Mouse (Mus musculus): ENCODE results near the gene Evx2. TPM values are rescaled to one million over a fixed set of nuclear protein-coding genes. Genes with fewer than 3 reads are reported as not detected.

Evx2 gene
- total and polyA plus RNA-seq, 2 experiments from 2014 or later: not detected

DNA sequence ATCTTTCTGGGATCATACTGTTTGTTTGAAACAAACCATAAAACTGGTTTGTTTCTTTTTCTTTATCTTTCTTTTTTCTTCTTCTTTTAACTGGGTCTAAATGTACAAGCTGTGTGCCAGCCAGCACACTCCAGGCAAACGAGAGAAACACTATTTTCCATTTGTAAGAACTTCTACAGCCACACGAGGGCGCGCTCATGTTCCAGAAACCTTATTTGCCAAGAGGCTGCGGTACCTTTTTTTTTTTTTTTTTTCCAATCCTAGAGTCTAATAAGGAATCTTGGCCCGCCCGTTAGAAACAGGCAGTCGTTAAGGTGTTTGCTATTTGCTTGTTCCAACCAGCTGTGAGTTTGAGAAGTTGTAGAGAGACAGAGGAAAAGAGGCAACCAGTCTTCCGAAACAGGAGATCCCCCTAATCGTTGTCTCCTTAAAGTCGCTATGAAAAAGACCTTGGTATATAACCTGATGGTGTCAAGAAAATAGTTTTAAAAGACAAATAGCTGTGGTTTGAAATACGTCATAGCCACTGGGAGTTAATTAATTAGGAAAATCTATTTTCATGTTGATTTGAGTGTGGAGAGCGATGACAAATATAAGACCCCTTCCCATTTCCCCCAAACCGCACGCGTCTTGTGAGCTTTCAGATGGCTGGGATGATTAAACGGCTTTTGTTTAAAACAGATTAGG lies 27.1 kb upstream of the Evx2 start:
- DNase-seq (ENCODE audit: low spot score) (peak; percentile 69), ATAC-seq (ENCODE audit: insufficient read depth, low read depth) (no peak)
- Histone ChIP-seq H3K4me3 (ENCODE audit: low read depth, low read length) (no peak overlapping the region), H3K9me3 (replicated peaks; ENCODE audit: control insufficient read depth, low read length) (no peaks in the 10 kb centered on the region), H3K27me3 (ENCODE audit: control insufficient read depth, insufficient read depth, low read length) (peaks cover 99% of the 10 kb centered on the region), H3K4me1 (ENCODE audit: control insufficient read depth, insufficient read depth) (peaks cover 9% of the 10 kb centered on the region; the same call in 1 of the 2 replicates), H3K36me3 (replicated peaks; ENCODE audit: control insufficient read depth, insufficient read depth, low read length) (no peaks in the 10 kb centered on the region), H3K9ac (replicated peaks; ENCODE audit: low read depth, low read length) (no peak overlapping the region), H3K27ac (ENCODE audit: low read depth) (no peak overlapping the region), H3K4me2 (ENCODE audit: low read depth, low read length) (no peak overlapping the region)
- WGBS: 7% methylated on average over 17 of the region's 17 CpGs
- peak; percentile 56 for TF ChIP-seq CTCF (IDR thresholded peaks at IDR 0.05; ENCODE audit: low read depth)
- no peak for TF ChIP-seq EP300 (IDR thresholded peaks at IDR 0.05; ENCODE audit: low read depth)

DNA sequence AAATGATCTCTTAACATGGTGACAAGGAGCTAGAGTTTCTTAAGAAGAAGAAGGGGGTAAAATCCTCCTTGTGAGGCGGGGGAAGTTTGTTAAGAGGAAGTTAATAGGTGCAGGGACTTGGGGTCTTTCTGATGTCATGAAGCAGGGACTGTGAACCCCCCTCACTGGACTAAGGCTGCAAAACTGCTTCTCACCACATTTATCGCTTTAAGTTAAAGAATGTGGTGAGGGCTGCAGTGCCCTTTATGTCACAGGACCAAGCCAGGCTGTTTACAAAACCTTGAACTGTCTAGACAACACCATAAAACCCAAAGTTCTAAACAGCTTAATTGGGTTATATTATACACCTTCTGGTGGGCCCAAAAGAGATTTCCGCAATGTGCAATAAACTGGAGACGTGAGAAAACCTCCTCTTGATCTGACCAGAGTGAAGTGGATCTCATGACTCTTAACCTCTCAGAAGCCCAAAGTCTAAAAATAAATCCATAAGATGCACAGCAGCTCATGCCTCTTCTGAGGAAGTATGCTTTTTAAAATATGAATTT lies 25.8 kb upstream of the Evx2 start:
- H3K36me3 ChIP-seq (replicated peaks; ENCODE audit: control insufficient read depth, insufficient read depth, low read length): no peaks in the 10 kb centered on the region
- no peak overlapping the region for H3K9ac ChIP-seq (replicated peaks; ENCODE audit: low read depth, low read length)
- no peak for TF ChIP-seq CTCF (IDR thresholded peaks at IDR 0.05; ENCODE audit: low read depth)
- TF ChIP-seq EP300 (IDR thresholded peaks at IDR 0.05; ENCODE audit: low read depth): no peak
- no peaks in the 10 kb centered on the region for H3K9me3 ChIP-seq (replicated peaks; ENCODE audit: control insufficient read depth, low read length)
- H3K4me1 ChIP-seq (ENCODE audit: control insufficient read depth, insufficient read depth): peaks cover 9% of the 10 kb centered on the region; the same call in 1 of the 2 replicates
- 15% methylated on average over 4 of the region's 4 CpGs for WGBS
- peaks cover 99% of the 10 kb centered on the region for H3K27me3 ChIP-seq (ENCODE audit: control insufficient read depth, insufficient read depth, low read length)
- DNase-seq (ENCODE audit: low spot score) (no peak), ATAC-seq (ENCODE audit: insufficient read depth, low read depth) (no peak)
- no peak overlapping the region for H3K4me2 ChIP-seq (ENCODE audit: low read depth, low read length)
- no peak overlapping the region for H3K27ac ChIP-seq (ENCODE audit: low read depth)
- no peak overlapping the region for H3K4me3 ChIP-seq (ENCODE audit: low read depth, low read length)

DNA sequence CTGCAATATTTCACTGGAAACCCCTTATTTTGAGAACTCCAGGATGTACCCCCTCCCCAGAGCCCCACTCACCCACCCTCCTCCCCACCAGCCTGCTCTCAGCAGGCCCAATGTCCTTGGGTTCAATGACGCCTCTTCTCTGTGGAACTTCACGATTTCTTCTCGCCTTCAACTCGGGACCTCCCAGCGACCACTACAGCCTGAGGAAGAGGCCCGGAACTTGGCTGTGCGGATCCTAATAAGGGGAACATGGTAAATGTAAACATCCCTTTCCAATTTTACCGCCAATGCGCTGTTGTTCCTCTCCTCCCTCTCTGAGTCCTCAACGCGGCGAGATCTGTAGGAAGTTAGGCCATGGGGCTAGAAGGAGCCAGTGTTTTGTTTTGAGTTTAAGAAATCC lies 24.7 kb upstream of the Evx2 start:
- H3K9me3 ChIP-seq (replicated peaks; ENCODE audit: control insufficient read depth, low read length): no peaks in the 10 kb centered on the region
- DNase-seq (ENCODE audit: low spot score) (no peak), ATAC-seq (ENCODE audit: insufficient read depth, low read depth) (no peak)
- no peaks in the 10 kb centered on the region for H3K36me3 ChIP-seq (replicated peaks; ENCODE audit: control insufficient read depth, insufficient read depth, low read length)
- H3K4me2 ChIP-seq (ENCODE audit: low read depth, low read length): no peak overlapping the region
- H3K4me1 ChIP-seq (ENCODE audit: control insufficient read depth, insufficient read depth): peaks cover 9% of the 10 kb centered on the region; the same call in 1 of the 2 replicates
- TF ChIP-seq EP300 (IDR thresholded peaks at IDR 0.05; ENCODE audit: low read depth) (no peak), CTCF (IDR thresholded peaks at IDR 0.05; ENCODE audit: low read depth) (no peak)
- 7% methylated on average over 12 of the region's 12 CpGs for WGBS
- no peak overlapping the region for H3K4me3 ChIP-seq (ENCODE audit: low read depth, low read length)
- H3K27ac ChIP-seq (ENCODE audit: low read depth): no peak overlapping the region
- H3K9ac ChIP-seq (replicated peaks; ENCODE audit: low read depth, low read length): no peak overlapping the region
- H3K27me3 ChIP-seq (ENCODE audit: control insufficient read depth, insufficient read depth, low read length): peaks cover 99% of the 10 kb centered on the region

DNA sequence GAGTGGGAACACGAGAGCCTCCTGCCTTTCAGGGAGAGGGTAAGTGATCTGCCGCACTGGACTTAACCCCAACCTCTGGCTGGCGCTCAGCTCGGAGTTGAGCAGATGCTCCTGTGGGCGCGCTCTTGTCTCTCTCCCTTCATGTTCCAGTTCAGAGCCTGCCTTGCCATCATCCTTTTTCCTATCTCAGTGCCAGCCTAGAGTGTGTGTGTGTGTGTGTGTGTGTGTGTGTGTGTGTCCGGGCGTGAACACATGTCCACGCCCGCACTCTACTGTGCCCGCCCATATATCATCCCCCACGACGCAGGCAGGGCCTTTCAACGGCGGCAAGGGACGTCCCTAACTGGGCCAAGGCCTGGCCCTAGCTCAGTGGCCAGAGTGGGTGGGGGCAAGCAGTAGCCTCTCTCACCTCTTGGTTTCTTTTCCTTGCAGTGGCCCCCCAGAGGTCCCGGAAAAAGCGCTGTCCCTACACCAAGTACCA lies 24.2 kb upstream of the Evx2 start:
- Histone ChIP-seq H3K9me3 (replicated peaks; ENCODE audit: control insufficient read depth, low read length) (no peaks in the 10 kb centered on the region), H3K9ac (replicated peaks; ENCODE audit: low read depth, low read length) (no peak overlapping the region), H3K36me3 (replicated peaks; ENCODE audit: control insufficient read depth, insufficient read depth, low read length) (no peaks in the 10 kb centered on the region), H3K4me2 (ENCODE audit: low read depth, low read length) (no peak overlapping the region), H3K27ac (ENCODE audit: low read depth) (no peak overlapping the region), H3K4me1 (ENCODE audit: control insufficient read depth, insufficient read depth) (peaks cover 9% of the 10 kb centered on the region; the same call in 1 of the 2 replicates), H3K27me3 (ENCODE audit: control insufficient read depth, insufficient read depth, low read length) (peaks cover 99% of the 10 kb centered on the region), H3K4me3 (ENCODE audit: low read depth, low read length) (no peak overlapping the region)
- no peak; the same call in 1 of the 2 replicates for ATAC-seq (ENCODE audit: insufficient read depth, low read depth)
- no peak for TF ChIP-seq CTCF (IDR thresholded peaks at IDR 0.05; ENCODE audit: low read depth)
- TF ChIP-seq EP300 (IDR thresholded peaks at IDR 0.05; ENCODE audit: low read depth): no peak
- 3% methylated on average over 18 of the region's 18 CpGs for WGBS
- no peak for DNase-seq (ENCODE audit: low spot score)

DNA sequence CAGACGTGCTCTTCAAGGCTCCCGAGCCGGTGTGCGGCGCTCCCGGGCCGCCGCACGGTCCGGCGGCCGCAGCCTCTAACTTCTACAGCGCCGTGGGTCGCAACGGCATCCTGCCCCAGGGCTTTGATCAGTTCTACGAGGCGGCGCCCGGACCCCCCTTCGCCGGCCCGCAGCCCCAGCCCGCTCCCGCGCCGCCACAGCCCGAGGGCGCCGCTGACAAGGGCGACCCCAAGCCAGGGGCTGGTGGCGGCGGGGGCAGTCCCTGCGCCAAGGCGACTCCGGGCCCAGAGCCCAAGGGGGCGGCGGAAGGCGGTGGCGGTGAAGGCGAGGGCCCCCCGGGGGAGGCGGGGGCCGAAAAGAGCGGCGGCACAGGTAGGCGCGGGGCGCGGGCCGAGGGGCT lies 23.4 kb upstream of the Evx2 start:
- no peak for TF ChIP-seq CTCF (IDR thresholded peaks at IDR 0.05; ENCODE audit: low read depth)
- no peak for TF ChIP-seq EP300 (IDR thresholded peaks at IDR 0.05; ENCODE audit: low read depth)
- Histone ChIP-seq H3K9ac (replicated peaks; ENCODE audit: low read depth, low read length) (no peak overlapping the region), H3K36me3 (replicated peaks; ENCODE audit: control insufficient read depth, insufficient read depth, low read length) (no peaks in the 10 kb centered on the region), H3K9me3 (replicated peaks; ENCODE audit: control insufficient read depth, low read length) (no peaks in the 10 kb centered on the region), H3K27me3 (ENCODE audit: control insufficient read depth, insufficient read depth, low read length) (peaks cover 99% of the 10 kb centered on the region), H3K4me2 (ENCODE audit: low read depth, low read length) (peak overlapping the region; percentile 33), H3K27ac (ENCODE audit: low read depth) (no peak overlapping the region), H3K4me1 (ENCODE audit: control insufficient read depth, insufficient read depth) (peaks cover 9% of the 10 kb centered on the region; the same call in 1 of the 2 replicates), H3K4me3 (ENCODE audit: low read depth, low read length) (peak overlapping the region; percentile 36)
- 1% methylated on average over 45 of the region's 51 CpGs for WGBS
- DNase-seq (ENCODE audit: low spot score): no peak
- ATAC-seq (ENCODE audit: insufficient read depth, low read depth): no peak
